Mouse (Mus musculus) bone marrow macrophage, adult 2 months (primary cell): ENCODE measurements around the gene Ush2a.

ENCODE experiments used
- CTCF ChIP-seq: IDR thresholded peaks from 2 replicates; pipeline ENCODE4 v1.5.1; 2012; ENCODE audit warnings: low read depth, mild to moderate bottlenecking, low read length, moderate library complexity
- POLR2A ChIP-seq: IDR thresholded peaks from 2 replicates; pipeline ENCODE4 v1.6.1; 2012; ENCODE audit warnings: mild to moderate bottlenecking, low read depth, low read length, borderline replicate concordance

DNA sequence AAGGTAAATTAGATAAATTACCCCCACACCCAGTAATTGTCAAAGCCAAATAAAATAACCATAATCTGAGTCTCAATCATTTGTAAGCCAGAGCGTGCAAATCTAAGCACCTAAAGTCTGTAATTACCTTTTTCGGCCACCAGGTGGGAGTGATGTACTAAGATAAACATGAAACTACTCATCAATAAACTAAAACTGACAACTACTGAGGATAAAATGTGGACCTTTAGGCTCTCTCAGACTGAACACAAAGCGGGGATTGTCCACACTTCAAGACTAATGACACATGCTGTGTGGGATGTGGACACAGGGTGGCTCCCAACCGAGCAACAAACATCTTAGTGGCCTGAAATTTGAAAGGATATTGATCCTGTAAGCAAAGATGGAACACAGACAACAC lies 731.4 kb downstream of the Ush2a start:
- no peak for TF ChIP-seq CTCF
- no peak for TF ChIP-seq POLR2A
